Mouse (Mus musculus) erythroblast, embryonic 14.5 days (primary cell): Measurements from ENCODE around the gene Shisa4.

Experiments used
- GATA1 ChIP-seq: IDR thresholded peaks from 2 replicates; pipeline ENCODE4 v1.6.1; 2012; ENCODE audit warnings: low read length, inconsistent platforms, mixed read lengths
- TAL1 ChIP-seq: IDR thresholded peaks from 3 replicates; pipeline ENCODE4 v1.6.1; 2012; ENCODE audit warnings: low read length, inconsistent platforms, mixed read lengths

DNA sequence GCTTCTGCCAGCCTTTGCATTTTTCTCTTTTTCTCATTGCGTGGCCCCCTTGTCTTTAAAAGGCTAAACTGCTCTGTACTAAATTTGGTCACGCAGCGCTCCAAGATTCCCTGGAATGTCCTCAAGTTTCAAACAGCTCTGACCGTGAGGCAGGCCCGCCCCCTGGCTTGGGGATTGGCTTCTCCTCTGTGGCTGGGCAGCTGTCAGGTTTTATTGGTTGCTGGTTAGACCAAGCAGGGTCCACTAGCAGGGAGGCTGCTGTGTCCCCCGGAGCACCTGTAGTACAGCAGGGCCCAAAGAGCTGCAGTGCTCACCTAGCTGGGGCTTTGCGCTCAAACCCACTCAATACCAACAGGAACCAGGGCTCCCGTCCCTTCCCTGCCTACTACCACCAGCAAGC is 50.5 kb downstream of the Shisa4 start, which contains the start of gene Lmod1:
- no peak for TF ChIP-seq GATA1
- TF ChIP-seq TAL1, result no peak
